Mouse (Mus musculus): ENCODE measurements around the gene Enthd1. TPM values are rescaled to one million over a fixed set of nuclear protein-coding genes. Genes with fewer than 3 reads are reported as not detected.
A peak's percentile ranks its signal among the peaks of the same experiment; 100 is the strongest.

The Enthd1 gene
- total and polyA plus RNA-seq, 2 experiments from 2014 or later: not detected

- Histone ChIP-seq H3K4me3 (ENCODE audit: low read depth, low read length) (no peak overlapping the region), H3K4me2 (ENCODE audit: low read depth, low read length, poor library complexity, severe bottlenecking) (no peak overlapping the region), H3K27me3 (ENCODE audit: insufficient read depth, low read length) (no peaks in the 10 kb centered on the region), H3K36me3 (ENCODE audit: insufficient read depth, low read length) (no peaks in the 10 kb centered on the region), H3K27ac (ENCODE audit: low read depth, low read length) (no peak overlapping the region), H3K4me1 (ENCODE audit: insufficient read depth, low read length) (no peaks in the 10 kb centered on the region), H3K9ac (replicated peaks; ENCODE audit: low read length, poor library complexity, severe bottlenecking) (no peak overlapping the region), H3K9me3 (ENCODE audit: low read length) (no peaks in the 10 kb centered on the region)
- TF ChIP-seq CTCF (IDR thresholded peaks at IDR 0.05): no peak
- ATAC-seq (ENCODE audit: low FRiP score): no peak
- 87% methylated on average over 6 of the region's 6 CpGs for WGBS
- DNase-seq (ENCODE audit: low spot score): no peak
Measured at GRCm38 (mm10) chr15:80566696-80567095, 1.7 kb upstream of the Enthd1 start.

- Histone ChIP-seq H3K9me3 (ENCODE audit: low read length) (no peaks in the 10 kb centered on the region), H3K27me3 (ENCODE audit: insufficient read depth, low read length) (no peaks in the 10 kb centered on the region), H3K4me1 (ENCODE audit: insufficient read depth, low read length) (no peaks in the 10 kb centered on the region)
Measured at GRCm38 (mm10) chr15:80563634-80564208, 1.2 kb downstream of the Enthd1 start.

GRCm38 (mm10) chr15:80562446-80562845 is 2.5 kb downstream of the Enthd1 start:
- H3K27ac ChIP-seq (ENCODE audit: low read depth, low read length): no peak overlapping the region
- TF ChIP-seq CTCF (IDR thresholded peaks at IDR 0.05): no peak
- no peaks in the 10 kb centered on the region for H3K36me3 ChIP-seq (ENCODE audit: insufficient read depth, low read length)
- no peak overlapping the region for H3K4me3 ChIP-seq (ENCODE audit: low read depth, low read length)
- DNase-seq (ENCODE audit: low spot score) (no peak), ATAC-seq (ENCODE audit: low FRiP score) (no peak)
- no peaks in the 10 kb centered on the region for H3K4me1 ChIP-seq (ENCODE audit: insufficient read depth, low read length)
- no peak overlapping the region for H3K9ac ChIP-seq (replicated peaks; ENCODE audit: low read length, poor library complexity, severe bottlenecking)
- no peaks in the 10 kb centered on the region for H3K27me3 ChIP-seq (ENCODE audit: insufficient read depth, low read length)
- no peak overlapping the region for H3K4me2 ChIP-seq (ENCODE audit: low read depth, low read length, poor library complexity, severe bottlenecking)
- H3K9me3 ChIP-seq (ENCODE audit: low read length): no peaks in the 10 kb centered on the region
- 79% methylated on average over 3 of the region's 3 CpGs for WGBS

More at GRCm38 (mm10) chr15:80563634-80564208, 1.2 kb downstream of the Enthd1 start:
- Histone ChIP-seq H3K9ac (replicated peaks; ENCODE audit: low read length, poor library complexity, severe bottlenecking) (no peak overlapping the region), H3K27ac (ENCODE audit: low read depth, low read length) (no peak overlapping the region), H3K4me2 (ENCODE audit: low read depth, low read length, poor library complexity, severe bottlenecking) (no peak overlapping the region), H3K36me3 (ENCODE audit: insufficient read depth, low read length) (no peaks in the 10 kb centered on the region), H3K4me3 (ENCODE audit: low read depth, low read length) (no peak overlapping the region)
- no peak for DNase-seq (ENCODE audit: low spot score)
- peak; percentile 47 for TF ChIP-seq CTCF (IDR thresholded peaks at IDR 0.05)
- WGBS: 94% methylated on average over 6 of the region's 6 CpGs
- ATAC-seq (ENCODE audit: low FRiP score): no peak

- no peak overlapping the region for H3K27ac ChIP-seq (ENCODE audit: low read depth, low read length)
- 48% methylated on average over 15 of the region's 15 CpGs for WGBS
- no peaks in the 10 kb centered on the region for H3K36me3 ChIP-seq (ENCODE audit: insufficient read depth, low read length)
- H3K4me2 ChIP-seq (ENCODE audit: low read depth, low read length, poor library complexity, severe bottlenecking): no peak overlapping the region
- no peaks in the 10 kb centered on the region for H3K27me3 ChIP-seq (ENCODE audit: insufficient read depth, low read length)
- ATAC-seq (ENCODE audit: low FRiP score) (no peak), DNase-seq (ENCODE audit: low spot score) (peak; percentile 35)
- no peak overlapping the region for H3K9ac ChIP-seq (replicated peaks; ENCODE audit: low read length, poor library complexity, severe bottlenecking)
- no peaks in the 10 kb centered on the region for H3K9me3 ChIP-seq (ENCODE audit: low read length)
- H3K4me3 ChIP-seq (ENCODE audit: low read depth, low read length): no peak overlapping the region
- no peaks in the 10 kb centered on the region for H3K4me1 ChIP-seq (ENCODE audit: insufficient read depth, low read length)
- no peak for TF ChIP-seq CTCF (IDR thresholded peaks at IDR 0.05)
Measured at GRCm38 (mm10) chr15:80560646-80561580, 4.0 kb downstream of the Enthd1 start.

GRCm38 (mm10) chr15:80559978-80560377 is 5.0 kb downstream of the Enthd1 start:
- ATAC-seq (ENCODE audit: low FRiP score): no peak
- no peaks in the 10 kb centered on the region for H3K36me3 ChIP-seq (ENCODE audit: insufficient read depth, low read length)
- no peak overlapping the region for H3K4me3 ChIP-seq (ENCODE audit: low read depth, low read length)
- H3K27me3 ChIP-seq (ENCODE audit: insufficient read depth, low read length): no peaks in the 10 kb centered on the region
- no peaks in the 10 kb centered on the region for H3K4me1 ChIP-seq (ENCODE audit: insufficient read depth, low read length)
- DNase-seq (ENCODE audit: low spot score): no peak
- no peak overlapping the region for H3K27ac ChIP-seq (ENCODE audit: low read depth, low read length)
- WGBS: 53% methylated on average over 14 of the region's 14 CpGs
- no peak overlapping the region for H3K4me2 ChIP-seq (ENCODE audit: low read depth, low read length, poor library complexity, severe bottlenecking)
- TF ChIP-seq CTCF (IDR thresholded peaks at IDR 0.05): no peak
- no peak overlapping the region for H3K9ac ChIP-seq (replicated peaks; ENCODE audit: low read length, poor library complexity, severe bottlenecking)
- no peaks in the 10 kb centered on the region for H3K9me3 ChIP-seq (ENCODE audit: low read length)

- 71% methylated on average over 12 of the region's 12 CpGs for WGBS
- TF ChIP-seq CTCF (IDR thresholded peaks at IDR 0.05): no peak
- no peaks in the 10 kb centered on the region for H3K9me3 ChIP-seq (ENCODE audit: low read length)
Measured at GRCm38 (mm10) chr15:80559534-80559933, 5.4 kb downstream of the Enthd1 start.

More at GRCm38 (mm10) chr15:80559534-80559933, 5.4 kb downstream of the Enthd1 start:
- Histone ChIP-seq H3K4me1 (ENCODE audit: insufficient read depth, low read length) (no peaks in the 10 kb centered on the region), H3K9ac (replicated peaks; ENCODE audit: low read length, poor library complexity, severe bottlenecking) (no peak overlapping the region), H3K4me2 (ENCODE audit: low read depth, low read length, poor library complexity, severe bottlenecking) (no peak overlapping the region), H3K27ac (ENCODE audit: low read depth, low read length) (no peak overlapping the region), H3K27me3 (ENCODE audit: insufficient read depth, low read length) (no peaks in the 10 kb centered on the region), H3K36me3 (ENCODE audit: insufficient read depth, low read length) (no peaks in the 10 kb centered on the region), H3K4me3 (ENCODE audit: low read depth, low read length) (no peak overlapping the region)
- no peak for ATAC-seq (ENCODE audit: low FRiP score)
- DNase-seq (ENCODE audit: low spot score): no peak

Measured in midbrain, postnatal 0 days (tissue).